Mouse (Mus musculus) myocyte (in vitro differentiated cells): ENCODE data around the gene Trabd2b. TPM values are rescaled to one million over a fixed set of nuclear protein-coding genes. Genes with fewer than 3 reads are reported as not detected.

Experiments
- H3K27me3 ChIP-seq: one replicate; pipeline ENCODE4 v1.6.1; 2011; ENCODE audit not compliant: control insufficient read depth, insufficient read depth, insufficient read length
- H3K36me3 ChIP-seq: one replicate; pipeline ENCODE4 v1.6.1; 2011; ENCODE audit not compliant: control insufficient read depth, insufficient read depth
- H3K4me2 ChIP-seq: one replicate; pipeline ENCODE4 v1.6.1; 2011; ENCODE audit warnings: low read depth, control low read depth
- H3K4me3 ChIP-seq: one replicate; pipeline ENCODE4 v1.5.1; 2011; ENCODE audit warnings: mild to moderate bottlenecking, control low read depth, moderate library complexity
- H3K79me2 ChIP-seq: one replicate; pipeline ENCODE4 v1.6.1; 2011; ENCODE audit not compliant: control insufficient read depth, insufficient read depth
- H3ac ChIP-seq: one replicate; pipeline ENCODE4 v1.6.1; 2011; ENCODE audit not compliant: control insufficient read depth, insufficient read length
- CEBPB ChIP-seq: IDR thresholded peaks from 2 replicates; pipeline ENCODE4 v1.6.1; 2011; ENCODE audit warnings: mild to moderate bottlenecking, moderate library complexity; ENCODE audit not compliant: poor library complexity, insufficient read depth, severe bottlenecking
- E2F4 ChIP-seq: IDR thresholded peaks from one replicate; pipeline ENCODE4 v1.6.1; 2011; ENCODE audit warnings: mild to moderate bottlenecking, control low read depth, moderate library complexity; ENCODE audit not compliant: insufficient read depth
- MAX ChIP-seq: IDR thresholded peaks from one replicate; pipeline ENCODE4 v1.6.1; 2011; ENCODE audit warnings: low read depth, mild to moderate bottlenecking, control low read depth
- MYOD1 ChIP-seq, 3 experiments: IDR thresholded peaks; one replicate each; pipeline ENCODE4 v1.6.1; 2011; ENCODE audit warnings: control low read depth in 2 of 3, low read depth in 2 of 3, mild to moderate bottlenecking in 2 of 3, moderate library complexity in 1 of 3; ENCODE audit not compliant: insufficient read length in 2 of 3, control insufficient read depth in 1 of 3
- MYOG ChIP-seq, 3 experiments: IDR thresholded peaks; one replicate each; pipeline ENCODE4 v1.6.1; 2011; ENCODE audit warnings: control low read depth in 2 of 3, low read depth in 2 of 3, mild to moderate bottlenecking in 2 of 3; ENCODE audit not compliant: insufficient read length in 2 of 3, control insufficient read depth in 1 of 3, insufficient read depth in 1 of 3
- POLR2A ChIP-seq: IDR thresholded peaks from one replicate; pipeline ENCODE4 v1.6.1; 2011; ENCODE audit warnings: low read depth, mild to moderate bottlenecking, control low read depth, moderate library complexity; ENCODE audit not compliant: insufficient read length
- POLR2AphosphoS2 ChIP-seq: IDR thresholded peaks from one replicate; pipeline ENCODE4 v1.6.1; 2011; ENCODE audit warnings: low read depth, control low read depth; ENCODE audit not compliant: insufficient read length
- REST ChIP-seq: IDR thresholded peaks from one replicate; pipeline ENCODE4 v1.6.1; 2011; ENCODE audit warnings: mild to moderate bottlenecking, control low read depth, moderate library complexity; ENCODE audit not compliant: insufficient read depth, insufficient read length
- SRF ChIP-seq: IDR thresholded peaks from one replicate; pipeline ENCODE4 v1.6.1; 2011; ENCODE audit warnings: low read depth; ENCODE audit not compliant: control insufficient read depth, insufficient read length
- TCF12 ChIP-seq: IDR thresholded peaks from one replicate; pipeline ENCODE4 v1.6.1; 2011; ENCODE audit warnings: mild to moderate bottlenecking, control low read depth; ENCODE audit not compliant: poor library complexity, insufficient read depth, severe bottlenecking
- TCF3 ChIP-seq: IDR thresholded peaks from one replicate; pipeline ENCODE4 v1.6.1; 2011; ENCODE audit warnings: low read depth, control low read depth; ENCODE audit not compliant: insufficient read length
- USF1 ChIP-seq: IDR thresholded peaks from one replicate; pipeline ENCODE4 v1.6.1; 2011; ENCODE audit warnings: low read depth, mild to moderate bottlenecking, control low read depth, moderate library complexity
- polyA plus RNA-seq: library from polyadenylated mRNA; unstranded; fragments of >200 nt; fragmentation: generic; extraction: Trizol; gene quantifications from one replicate; pipeline ENCODE4 v1.2.1, GENCODE M21; 2012; ENCODE audit warnings: missing spikeins

The Trabd2b gene
- polyA plus RNA-seq, 1 experiment: 0.79 TPM

DNA sequence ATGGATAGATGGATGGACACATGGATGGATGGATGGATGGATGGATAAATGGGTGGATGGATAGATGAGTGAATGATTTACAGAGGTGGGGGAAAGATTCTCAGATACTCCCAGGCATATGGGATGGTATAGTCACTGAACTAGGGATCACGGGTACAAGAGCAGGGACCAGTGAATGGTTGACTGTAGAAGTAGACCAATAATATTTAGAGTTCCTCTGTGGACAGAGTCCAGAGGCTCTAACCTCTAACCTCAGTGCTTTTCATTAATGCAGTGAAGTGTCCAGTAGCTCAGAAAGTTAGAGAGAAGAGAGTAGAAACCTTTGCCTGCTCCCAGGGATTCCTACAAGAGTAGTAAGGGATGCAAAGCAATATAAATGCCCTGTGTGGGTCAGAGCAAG lies 93.1 kb downstream of the Trabd2b start:
- Histone ChIP-seq H3K4me2 (no peak overlapping the region), H3ac (no peak overlapping the region), H3K4me3 (no peak overlapping the region), H3K36me3 (no peaks in the 10 kb centered on the region), H3K79me2 (no peaks in the 10 kb centered on the region), H3K27me3 (no peaks in the 10 kb centered on the region)
- TF ChIP-seq TCF12: no peak
- TF ChIP-seq MYOG (IDR thresholded peaks at IDR 0.05; ENCODE audit: control insufficient read depth in 1 of 3, insufficient read depth in 1 of 3, insufficient read length in 2 of 3, low read depth in 2 of 3): no peak
- TF ChIP-seq MYOD1 (IDR thresholded peaks at IDR 0.05; ENCODE audit: control insufficient read depth in 1 of 3, insufficient read length in 2 of 3, low read depth in 2 of 3): no peak
- no peak for TF ChIP-seq POLR2AphosphoS2
- no peak for TF ChIP-seq CEBPB
- no peak for TF ChIP-seq E2F4
- no peak for TF ChIP-seq TCF3
- no peak for TF ChIP-seq MAX
- no peak for TF ChIP-seq USF1
- no peak for TF ChIP-seq POLR2A

DNA sequence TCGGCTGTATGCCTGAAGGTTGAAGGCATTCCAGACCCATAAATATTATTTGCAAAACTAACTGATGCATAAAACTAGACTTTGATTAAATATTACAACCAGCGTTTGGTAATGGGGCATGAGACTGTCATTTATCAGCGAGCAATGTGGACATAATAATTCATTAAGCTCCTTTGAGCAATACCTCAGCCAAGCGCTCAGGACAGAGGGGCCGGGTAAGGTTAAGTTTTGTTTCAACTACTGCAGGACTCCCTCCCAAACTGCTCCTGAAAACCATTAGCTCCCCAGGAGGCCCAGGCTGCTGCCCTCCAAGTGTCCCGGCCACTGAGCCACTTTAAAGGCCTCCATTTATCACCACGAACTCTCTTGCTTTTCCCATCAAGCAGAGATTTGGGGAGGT lies 93.8 kb downstream of the Trabd2b start:
- Histone ChIP-seq H3K27me3 (no peaks in the 10 kb centered on the region), H3K4me2 (no peak overlapping the region), H3K36me3 (no peaks in the 10 kb centered on the region), H3ac (no peak overlapping the region), H3K79me2 (no peaks in the 10 kb centered on the region), H3K4me3 (no peak overlapping the region)
- TF ChIP-seq TCF3 (no peak), REST (no peak), MYOG (IDR thresholded peaks at IDR 0.05; ENCODE audit: control insufficient read depth in 1 of 3, insufficient read depth in 1 of 3, insufficient read length in 2 of 3, low read depth in 2 of 3) (no peak), TCF12 (no peak), POLR2A (no peak), CEBPB (no peak), MAX (no peak), USF1 (no peak), E2F4 (no peak), MYOD1 (IDR thresholded peaks at IDR 0.05; ENCODE audit: control insufficient read depth in 1 of 3, insufficient read length in 2 of 3, low read depth in 2 of 3) (no peak), POLR2AphosphoS2 (no peak), SRF (no peak)

DNA sequence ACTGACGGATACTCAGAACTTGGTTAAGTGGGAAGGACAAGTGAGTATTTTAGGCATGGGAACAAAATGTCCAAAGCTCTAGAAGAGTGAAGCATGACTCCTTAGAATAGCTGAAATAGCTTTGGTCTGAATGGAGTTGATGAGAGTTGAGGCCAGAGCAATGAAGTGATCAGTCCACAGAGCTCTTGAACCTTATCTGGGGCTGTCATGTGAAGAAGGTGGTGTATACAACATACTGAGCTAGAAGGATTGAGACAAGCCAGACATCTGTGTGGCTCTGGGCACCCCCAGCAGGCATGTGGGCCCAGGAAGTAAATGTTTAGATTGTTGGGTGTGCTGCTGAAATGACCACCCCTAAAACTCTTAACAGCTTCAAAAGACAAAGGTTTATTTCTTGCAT lies 94.5 kb downstream of the Trabd2b start:
- no peaks in the 10 kb centered on the region for H3K79me2 ChIP-seq
- no peak overlapping the region for H3K4me2 ChIP-seq
- no peak overlapping the region for H3ac ChIP-seq
- H3K36me3 ChIP-seq: no peaks in the 10 kb centered on the region
- H3K4me3 ChIP-seq: no peak overlapping the region
- no peaks in the 10 kb centered on the region for H3K27me3 ChIP-seq
- TF ChIP-seq TCF12 (no peak), E2F4 (no peak), POLR2AphosphoS2 (no peak), USF1 (no peak), TCF3 (no peak), MAX (no peak), REST (no peak), MYOG (IDR thresholded peaks at IDR 0.05; ENCODE audit: control insufficient read depth in 1 of 3, insufficient read depth in 1 of 3, insufficient read length in 2 of 3, low read depth in 2 of 3) (no peak), SRF (no peak), MYOD1 (IDR thresholded peaks at IDR 0.05; ENCODE audit: control insufficient read depth in 1 of 3, insufficient read length in 2 of 3, low read depth in 2 of 3) (no peak), POLR2A (no peak), CEBPB (no peak)

DNA sequence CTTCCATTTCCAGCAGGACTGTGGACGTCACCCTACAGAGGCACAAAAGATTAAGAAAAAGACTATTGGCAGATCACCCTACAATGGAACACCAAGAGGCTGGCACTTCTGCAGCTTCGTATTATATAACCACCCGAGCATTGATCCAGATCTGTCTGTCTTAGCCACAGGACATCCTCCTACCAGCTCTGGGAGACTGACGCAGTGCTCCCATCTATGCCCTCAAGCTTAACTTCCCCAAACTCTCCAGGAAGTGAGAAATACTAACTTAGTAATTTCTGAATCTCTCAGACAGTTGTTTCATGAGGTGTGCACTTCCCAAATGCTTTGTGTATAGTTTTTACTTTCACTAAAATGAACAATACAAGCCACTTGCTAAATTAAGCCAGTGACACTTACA lies 95.1 kb downstream of the Trabd2b start:
- H3K79me2 ChIP-seq: no peaks in the 10 kb centered on the region
- H3ac ChIP-seq: no peak overlapping the region
- no peaks in the 10 kb centered on the region for H3K27me3 ChIP-seq
- TF ChIP-seq MAX (no peak), E2F4 (no peak), CEBPB (no peak), MYOG (IDR thresholded peaks at IDR 0.05; ENCODE audit: control insufficient read depth in 1 of 3, insufficient read depth in 1 of 3, insufficient read length in 2 of 3, low read depth in 2 of 3) (no peak), POLR2AphosphoS2 (no peak), TCF3 (no peak), POLR2A (no peak), REST (no peak), TCF12 (no peak), SRF (no peak), MYOD1 (IDR thresholded peaks at IDR 0.05; ENCODE audit: control insufficient read depth in 1 of 3, insufficient read length in 2 of 3, low read depth in 2 of 3) (no peak), USF1 (no peak)
- H3K4me3 ChIP-seq: no peak overlapping the region
- H3K36me3 ChIP-seq: no peaks in the 10 kb centered on the region
- no peak overlapping the region for H3K4me2 ChIP-seq
